Mouse (Mus musculus) brain, embryonic 14.5 days (tissue): ENCODE data around the gene Zfp691.

Source experiments
- CTCF ChIP-seq: fragments of 200-500 bp; IDR thresholded peaks from 2 replicates; pipeline ENCODE4 v1.5.1; 2012; ENCODE audit warnings: inconsistent platforms, mild to moderate bottlenecking, moderate library complexity, borderline replicate concordance; ENCODE audit not compliant: insufficient read depth, insufficient read length; ENCODE audit errors: extremely low read depth
- POLR2A ChIP-seq: fragments of 200-500 bp; IDR thresholded peaks from 2 replicates; pipeline ENCODE4 v1.6.1; 2012; ENCODE audit warnings: mild to moderate bottlenecking, inconsistent platforms, borderline replicate concordance; ENCODE audit not compliant: poor library complexity, insufficient read depth, insufficient read length, severe bottlenecking; ENCODE audit errors: extremely low read depth

DNA sequence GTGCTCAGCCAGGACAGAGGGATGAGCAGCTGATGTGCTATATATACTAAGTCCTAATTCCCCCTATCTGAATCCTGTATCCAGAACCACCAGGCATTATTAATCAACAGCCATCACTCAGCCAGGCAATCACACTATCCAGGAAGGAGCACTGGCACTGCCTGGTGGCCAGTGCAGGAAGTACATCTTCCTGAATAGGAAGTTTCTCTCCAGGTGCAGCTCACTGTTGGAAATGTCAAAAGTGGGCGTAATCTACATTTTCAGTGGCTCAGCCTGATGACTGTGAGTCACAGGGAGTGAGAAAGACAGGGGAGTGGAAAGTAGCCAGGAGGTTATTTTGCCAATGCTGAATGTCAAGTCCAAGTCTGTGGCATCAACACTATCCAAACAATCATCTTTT lies 49.7 kb upstream of the Zfp691 start:
- TF ChIP-seq CTCF = peak; percentile 68; the same call in 1 of the 2 replicates
- no peak for TF ChIP-seq POLR2A
